Mouse (Mus musculus) liver, adult 2 months (tissue): ENCODE data around the gene Prdm16. TPM values are rescaled to one million over a fixed set of nuclear protein-coding genes. Genes with fewer than 3 reads are reported as not detected.

Source experiments
- DNase-seq: peaks from one replicate; pipeline ENCODE4 v3.0.0-alpha.2; 2011; ENCODE audit warnings: low read depth, low spot score; ENCODE audit errors: extremely low read depth
- H3K27ac ChIP-seq: fragments of 200-500 bp; replicated peaks from 2 replicates; pipeline ENCODE4 v1.5.1; 2012; ENCODE audit warnings: low read depth, mild to moderate bottlenecking, control low read depth, inconsistent platforms, low read length; ENCODE audit not compliant: insufficient read depth
- H3K27me3 ChIP-seq: fragments of 200-500 bp; 2 replicates; pipeline ENCODE4 v1.6.1; 2012; ENCODE audit warnings: mild to moderate bottlenecking, moderate library complexity, low read length, inconsistent platforms; ENCODE audit not compliant: control insufficient read depth, insufficient read depth
- H3K36me3 ChIP-seq: fragments of 200-500 bp; 2 replicates; pipeline ENCODE4 v1.6.1; 2012; ENCODE audit warnings: low read length, inconsistent platforms; ENCODE audit not compliant: control insufficient read depth, insufficient read depth
- H3K4me1 ChIP-seq: fragments of 200-500 bp; 2 replicates; pipeline ENCODE4 v1.6.1; 2011; ENCODE audit warnings: low read length; ENCODE audit not compliant: control insufficient read depth, insufficient read depth
- H3K4me3 ChIP-seq: fragments of 200-500 bp; 2 replicates; pipeline ENCODE4 v1.5.1; 2011; ENCODE audit warnings: low read depth, mild to moderate bottlenecking, control low read depth, low read length, moderate library complexity; ENCODE audit not compliant: insufficient read depth
- H3K79me2 ChIP-seq: fragments of 200-500 bp; 2 replicates; pipeline ENCODE4 v1.6.1; 2012; ENCODE audit warnings: inconsistent platforms, mild to moderate bottlenecking, low read length, moderate library complexity; ENCODE audit not compliant: control insufficient read depth, insufficient read depth
- H3K9ac ChIP-seq: fragments of 200-500 bp; 2 replicates; pipeline ENCODE4 v1.6.1; 2012; ENCODE audit warnings: low read depth, mild to moderate bottlenecking, control low read depth, inconsistent platforms, low read length
- CTCF ChIP-seq: fragments of 200-500 bp; IDR thresholded peaks from 2 replicates; pipeline ENCODE4 v1.5.1; 2011; ENCODE audit warnings: low read depth, low read length, control low read depth
- POLR2A ChIP-seq: fragments of 200-500 bp; IDR thresholded peaks from 2 replicates; pipeline ENCODE4 v1.6.1; 2011; ENCODE audit warnings: low read length, control low read depth; ENCODE audit not compliant: insufficient read depth; ENCODE audit errors: extremely low read depth
- WGBS: fragments of 180-500 bp; shearing (Covaris S2); methylation state at CpG from one replicate; pipeline ENCODE4 v1.1.7; 2018; 5-methylcytosine and 5-hydroxymethylcytosine counted together
- polyA plus RNA-seq: library from polyadenylated mRNA; depleted of rRNA; stranded (reverse); fragments of >200 nt; gene quantifications from 2 replicates; pipeline ENCODE4 v1.2.3, GENCODE M21; 2012
- total RNA-seq: library from RNA; depleted of rRNA; stranded (reverse); fragments of >200 nt; gene quantifications from 2 replicates; pipeline ENCODE4 v1.2.3, GENCODE M21; 2014

Prdm16 gene
- total and polyA plus RNA-seq, 2 experiments: 0.22 to 0.37 TPM

DNA sequence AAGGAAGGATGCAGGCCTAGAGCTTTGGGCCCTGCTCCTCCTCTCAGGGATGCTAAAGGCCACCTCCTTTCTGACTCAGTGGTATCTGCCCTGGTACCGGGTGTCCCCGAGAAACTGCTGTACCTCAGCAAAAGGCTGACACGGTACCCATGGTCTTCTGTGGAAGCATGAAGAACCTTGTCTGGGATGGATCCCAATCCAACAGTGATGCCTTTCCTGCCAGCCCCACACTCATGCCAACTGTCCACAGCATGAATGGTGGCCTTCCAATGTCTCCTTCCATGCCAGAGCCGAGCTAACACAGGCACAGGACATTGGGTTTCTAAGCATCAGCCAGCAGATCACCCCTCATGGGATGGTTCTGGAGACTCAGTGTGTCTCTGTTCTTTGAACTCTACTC, 14.2 kb downstream of the Prdm16 start:
- H3K27ac ChIP-seq: no peak overlapping the region
- H3K27me3 ChIP-seq: no peaks in the 10 kb centered on the region
- no peak overlapping the region for H3K9ac ChIP-seq
- no peaks in the 10 kb centered on the region for H3K36me3 ChIP-seq
- no peak for DNase-seq
- H3K4me3 ChIP-seq: no peak overlapping the region
- H3K4me1 ChIP-seq: no peaks in the 10 kb centered on the region
- H3K79me2 ChIP-seq: no peaks in the 10 kb centered on the region
- WGBS: 92% methylated on average over 4 of the region's 4 CpGs
- TF ChIP-seq POLR2A: no peak
- TF ChIP-seq CTCF: no peak

DNA sequence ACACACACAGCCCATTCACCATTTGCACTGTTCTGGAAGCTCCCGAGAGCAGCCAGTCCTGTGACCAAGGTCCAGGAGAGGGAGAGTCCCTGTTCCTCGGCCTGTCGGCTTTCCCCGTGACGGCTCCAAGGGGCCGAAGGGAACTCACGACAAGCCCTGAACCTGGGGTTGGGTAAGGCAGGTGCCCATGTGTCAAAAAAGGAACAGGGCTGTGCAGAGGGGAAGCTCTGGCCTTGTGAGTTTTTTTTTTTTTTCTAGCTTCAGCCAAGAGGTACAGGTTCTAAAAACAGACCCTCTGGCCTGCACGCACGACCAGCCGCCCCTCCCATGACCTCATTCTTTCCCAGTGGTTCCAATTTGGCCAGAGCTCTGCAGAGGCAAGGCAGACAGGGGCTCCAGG, 25.5 kb downstream of the Prdm16 start:
- H3K27me3 ChIP-seq: no peaks in the 10 kb centered on the region
- TF ChIP-seq POLR2A (no peak), CTCF (no peak)
- no peak overlapping the region for H3K4me3 ChIP-seq
- WGBS: 76% methylated on average over 10 of the region's 10 CpGs
- DNase-seq: no peak
- H3K27ac ChIP-seq: no peak overlapping the region
- H3K4me1 ChIP-seq: no peaks in the 10 kb centered on the region
- H3K79me2 ChIP-seq: no peaks in the 10 kb centered on the region
- no peak overlapping the region for H3K9ac ChIP-seq
- no peaks in the 10 kb centered on the region for H3K36me3 ChIP-seq

DNA sequence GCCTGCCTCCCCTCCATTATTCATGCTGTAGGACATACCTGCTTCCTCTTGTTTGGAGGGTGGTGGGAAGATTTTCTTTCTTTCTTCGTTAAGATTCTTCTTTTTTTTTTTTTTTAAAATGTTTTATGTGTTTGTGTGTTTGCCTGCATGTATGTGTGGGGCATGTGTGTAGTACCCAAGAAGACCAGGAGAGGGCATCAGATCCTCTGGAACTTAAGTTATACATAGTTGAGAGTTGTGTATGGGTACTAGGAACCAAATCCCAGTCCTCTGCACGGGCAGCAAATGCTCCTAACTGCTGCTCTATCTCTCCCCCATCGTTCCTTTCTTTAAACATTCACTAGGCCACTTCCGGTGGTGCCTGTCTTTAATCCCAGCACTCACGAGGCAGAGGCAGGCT, 28.9 kb downstream of the Prdm16 start:
- Histone ChIP-seq H3K4me3 (no peak overlapping the region), H3K36me3 (no peaks in the 10 kb centered on the region), H3K79me2 (no peaks in the 10 kb centered on the region), H3K27ac (no peak overlapping the region), H3K4me1 (no peaks in the 10 kb centered on the region), H3K27me3 (no peaks in the 10 kb centered on the region), H3K9ac (no peak overlapping the region)
- DNase-seq: no peak
- 90% methylated on average over 5 of the region's 5 CpGs for WGBS
- no peak for TF ChIP-seq CTCF
- no peak for TF ChIP-seq POLR2A

DNA sequence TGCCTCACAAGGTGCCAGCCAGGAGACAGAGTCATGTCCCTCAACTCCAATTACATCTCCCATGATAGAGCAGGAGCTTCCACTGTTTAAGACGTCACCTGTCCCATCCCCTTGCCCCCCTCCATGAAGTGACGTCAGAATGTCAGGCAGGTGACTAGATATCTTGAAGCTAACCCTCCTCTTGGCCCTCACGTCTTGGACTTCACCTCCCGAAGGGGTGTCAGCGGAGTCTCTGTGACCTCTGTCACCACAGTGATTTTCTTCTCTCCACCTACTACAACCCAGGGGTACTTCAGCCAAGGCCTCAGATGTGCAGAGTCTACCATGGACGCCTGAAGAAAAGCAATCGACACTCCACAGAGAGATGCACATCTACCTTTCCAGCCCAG, 32.2 kb downstream of the Prdm16 start:
- Histone ChIP-seq H3K9ac (no peak overlapping the region), H3K36me3 (no peaks in the 10 kb centered on the region), H3K4me1 (no peaks in the 10 kb centered on the region), H3K27ac (no peak overlapping the region), H3K79me2 (no peaks in the 10 kb centered on the region), H3K27me3 (no peaks in the 10 kb centered on the region), H3K4me3 (no peak overlapping the region)
- WGBS: 84% methylated on average over 7 of the region's 7 CpGs
- no peak for DNase-seq
- no peak for TF ChIP-seq CTCF
- no peak for TF ChIP-seq POLR2A

DNA sequence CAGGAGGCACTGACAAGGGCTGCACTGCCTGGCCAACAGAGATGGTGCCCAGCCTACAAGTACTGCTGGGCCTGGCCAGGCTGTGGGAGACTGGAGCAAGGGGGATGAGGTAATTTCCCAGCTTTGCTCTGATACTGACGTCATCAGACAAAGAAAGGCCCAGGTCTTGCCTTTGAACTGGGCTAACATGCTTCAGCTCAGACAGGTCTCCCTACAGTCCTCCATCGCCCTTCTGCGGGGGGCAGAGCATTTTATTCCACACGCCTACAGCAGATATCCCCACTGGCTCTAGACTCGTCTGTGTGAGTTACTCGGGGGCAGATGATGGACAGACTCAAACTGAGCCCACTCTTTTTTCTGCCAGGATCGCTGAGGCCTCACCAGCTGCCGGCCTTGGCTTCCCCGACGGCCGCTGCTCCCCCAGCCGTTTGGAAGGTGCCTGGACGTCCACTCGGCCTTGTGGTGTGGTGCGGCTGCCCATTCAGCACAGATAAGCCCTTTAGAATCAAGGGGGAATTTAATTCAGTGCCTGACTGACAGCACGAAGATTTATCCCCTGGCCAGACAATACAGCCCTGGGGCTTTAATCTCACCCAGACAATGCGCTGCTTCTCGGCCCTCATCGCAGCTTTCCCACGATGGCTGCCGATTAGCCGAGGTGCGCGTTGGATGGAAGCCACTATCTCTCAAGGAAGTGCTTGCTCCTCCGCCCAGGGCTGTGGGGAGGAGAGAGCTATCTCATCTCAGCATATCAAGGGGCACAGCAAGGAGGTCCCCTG, 32.8 kb downstream of the Prdm16 start:
- Histone ChIP-seq H3K27ac (no peak overlapping the region), H3K36me3 (no peaks in the 10 kb centered on the region), H3K27me3 (no peaks in the 10 kb centered on the region), H3K4me3 (no peak overlapping the region), H3K4me1 (no peaks in the 10 kb centered on the region), H3K9ac (no peak overlapping the region), H3K79me2 (no peaks in the 10 kb centered on the region)
- TF ChIP-seq POLR2A (no peak), CTCF (no peak)
- 80% methylated on average over 25 of the region's 25 CpGs for WGBS
- no peak for DNase-seq

DNA sequence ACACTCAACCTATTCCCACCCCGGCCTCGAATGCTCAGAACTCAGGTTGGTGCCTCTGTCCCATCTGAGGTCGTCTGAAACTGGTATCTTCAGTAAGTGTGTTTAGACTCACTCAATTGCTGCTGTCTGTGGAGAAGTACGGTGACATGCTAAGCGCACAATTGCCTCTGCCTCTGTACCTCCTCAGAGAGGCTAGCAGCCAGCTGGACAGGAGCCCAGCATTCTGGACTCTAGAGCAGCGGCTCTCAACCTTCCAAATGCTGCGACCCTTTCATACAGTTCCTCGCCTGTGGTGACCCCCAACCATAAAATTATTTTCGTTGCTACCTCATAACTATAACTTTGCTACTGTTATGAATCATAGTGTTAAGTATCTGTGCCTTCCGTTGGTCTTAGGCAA, 34.3 kb downstream of the Prdm16 start:
- Histone ChIP-seq H3K36me3 (no peaks in the 10 kb centered on the region), H3K4me3 (no peak overlapping the region), H3K4me1 (no peaks in the 10 kb centered on the region), H3K79me2 (no peaks in the 10 kb centered on the region), H3K27me3 (no peaks in the 10 kb centered on the region), H3K27ac (no peak overlapping the region), H3K9ac (no peak overlapping the region)
- no peak for DNase-seq
- TF ChIP-seq CTCF (no peak), POLR2A (no peak)
- WGBS: 53% methylated on average over 10 of the region's 10 CpGs
